In genomic region chr17:36226921-36227320, GRCm38 (mm10) we compare ENCODE assay signal across 10 mouse cellular contexts. TPM values are rescaled to one million over a fixed set of nuclear protein-coding genes. Genes with fewer than 3 reads are reported as not detected.
A peak's percentile ranks its signal among the peaks of the same experiment; 100 is the strongest.
DNase-seq lines count a peak whose midpoint lies in the region; ATAC-seq and TF ChIP-seq lines count a peak whose summit lies in the region.
"Had no signal": no experiment of that assay in that cellular context is flagged by ENCODE, and none has a peak within 500 bp of the region (broad histone marks: within the 10 kb centered on the region; RNA-seq: fewer than 3 reads in every experiment).

No protein-coding gene starts in this region.

- no peak for ATAC-seq in kidney, embryonic 16.5 days (ENCODE audit: low FRiP score, low TSS enrichment)
- peak; percentile 19; the same call in 1 of the 2 replicates for ATAC-seq in megakaryocyte, adult 5-6 weeks (ENCODE audit: poor library complexity, severe bottlenecking)
- no peak for ATAC-seq in hindbrain, embryonic 11.5 days (ENCODE audit: low FRiP score)
- no peak for ATAC-seq in forebrain, embryonic 11.5 days (replicated peaks; ENCODE audit: low FRiP score)

- H3K9me3 ChIP-seq in kidney, embryonic 16.5 days (ENCODE audit: low read length), result no peaks in the 10 kb centered on the region
- no peaks in the 10 kb centered on the region for H3K9me3 ChIP-seq in hindbrain, embryonic 11.5 days (ENCODE audit: control insufficient read depth, low read length)
- no peaks in the 10 kb centered on the region for H3K9me3 ChIP-seq in forebrain, embryonic 11.5 days (ENCODE audit: control insufficient read depth, low read length)

- peaks cover 28% of the 10 kb centered on the region for H3K27me3 ChIP-seq in kidney, embryonic 16.5 days (ENCODE audit: insufficient read depth, low read length)
- H3K27me3 ChIP-seq in hindbrain, embryonic 11.5 days (ENCODE audit: control insufficient read depth, insufficient read depth, low read length), result peaks cover 23% of the 10 kb centered on the region
- H3K27me3 ChIP-seq in forebrain, embryonic 11.5 days (ENCODE audit: control insufficient read depth, insufficient read depth, low read length), result peaks cover 22% of the 10 kb centered on the region

- no peak overlapping the region for H3K4me3 ChIP-seq in kidney, embryonic 16.5 days (ENCODE audit: low read length)
- H3K4me3 ChIP-seq in bone marrow macrophage, adult 2 months (ENCODE audit: insufficient read depth, low read length), result no peak overlapping the region
- no peak overlapping the region for H3K4me3 ChIP-seq in hindbrain, embryonic 11.5 days (ENCODE audit: low read depth, low read length)
- no peak overlapping the region for H3K4me3 ChIP-seq in forebrain, embryonic 11.5 days (ENCODE audit: low read depth, low read length)

- 13% methylated on average over 8 of the region's 8 CpGs for WGBS in kidney, embryonic 16.5 days
- 27% methylated on average over 8 of the region's 8 CpGs for WGBS in hindbrain, embryonic 11.5 days
- WGBS in forebrain, embryonic 11.5 days, result 23% methylated on average over 8 of the region's 8 CpGs

- no peak overlapping the region for H3K4me2 ChIP-seq in kidney, embryonic 16.5 days (replicated peaks; ENCODE audit: low read depth, low read length)
- H3K4me2 ChIP-seq in hindbrain, embryonic 11.5 days (replicated peaks; ENCODE audit: low read depth, low read length), result no peak overlapping the region
- H3K4me2 ChIP-seq in forebrain, embryonic 11.5 days (ENCODE audit: low read depth, low read length, severe bottlenecking), result no peak overlapping the region

- peak; percentile 14 for DNase-seq in kidney, adult 11 months
- DNase-seq in CD4-positive helper T cell, adult 2 months (ENCODE audit: low read depth, low spot score), result peak; percentile 85
- DNase-seq in adipocyte (ENCODE audit: low spot score), result no peak
- no peak for DNase-seq in hindbrain, embryonic 11.5 days (ENCODE audit: low spot score)
- DNase-seq in forebrain, embryonic 11.5 days (ENCODE audit: low spot score), result no peak

- no peak for TF ChIP-seq POLR2A in bone marrow macrophage, adult 2 months (IDR thresholded peaks at IDR 0.05; ENCODE audit: borderline replicate concordance, low read depth, low read length)

- H3K9ac ChIP-seq in kidney, embryonic 16.5 days (replicated peaks; ENCODE audit: low read length), result no peak overlapping the region
- H3K9ac ChIP-seq in hindbrain, embryonic 11.5 days (ENCODE audit: low read depth, low read length), result no peak overlapping the region
- no peak overlapping the region for H3K9ac ChIP-seq in forebrain, embryonic 11.5 days (ENCODE audit: low read length)

- peak; percentile 29 for TF ChIP-seq CTCF in bone marrow macrophage, adult 2 months (IDR thresholded peaks at IDR 0.05; ENCODE audit: low read depth, low read length)

- no peaks in the 10 kb centered on the region for H3K36me3 ChIP-seq in kidney, embryonic 16.5 days (ENCODE audit: insufficient read depth, low read length)
- no peaks in the 10 kb centered on the region for H3K36me3 ChIP-seq in hindbrain, embryonic 11.5 days (ENCODE audit: control insufficient read depth, insufficient read depth, low read length)
- H3K36me3 ChIP-seq in forebrain, embryonic 11.5 days (ENCODE audit: control insufficient read depth, insufficient read depth, low read length), result no peaks in the 10 kb centered on the region

- no peaks in the 10 kb centered on the region for H3K4me1 ChIP-seq in kidney, embryonic 16.5 days (ENCODE audit: insufficient read depth, low read length)
- 0 out of 2 replicates have a peak, but pooled peaks cover 3% of the 10 kb centered on the region for H3K4me1 ChIP-seq in bone marrow macrophage, adult 2 months (ENCODE audit: control insufficient read depth, insufficient read depth, low read length)
- H3K4me1 ChIP-seq in hindbrain, embryonic 11.5 days (replicated peaks; ENCODE audit: control insufficient read depth, insufficient read depth, low read length), result no peaks in the 10 kb centered on the region
- no peaks in the 10 kb centered on the region for H3K4me1 ChIP-seq in forebrain, embryonic 11.5 days (replicated peaks; ENCODE audit: control insufficient read depth, insufficient read depth, low read length)

- no peak overlapping the region for H3K27ac ChIP-seq in kidney, embryonic 16.5 days (ENCODE audit: low read length)
- no peak overlapping the region for H3K27ac ChIP-seq in bone marrow macrophage, adult 2 months (ENCODE audit: insufficient read depth, low read depth, low read length)
- H3K27ac ChIP-seq in hindbrain, embryonic 11.5 days (ENCODE audit: low read depth, low read length), result no peak overlapping the region
- no peak overlapping the region for H3K27ac ChIP-seq in forebrain, embryonic 11.5 days (ENCODE audit: low read depth, low read length)
- H3K27ac ChIP-seq: macrophage had no signal

RNA-seq across cellular contexts. Expression of gene Rpp21, which starts 30.9 kb away (rescaled TPM):
- polyA plus RNA-seq in kidney, embryonic 16.5 days (2015; fragmentation: Nextera tagmentation; extraction: Ambion mirVana), result 107 and 110 TPM in 2 replicates
- 69.5 and 84.4 TPM in 2 replicates for polyA plus RNA-seq in bone marrow macrophage, adult 2 months (2012; ENCODE audit: insufficient read depth, insufficient read length, missing spikeins)
- total RNA-seq in megakaryocyte, adult 5-6 weeks (2015), result 77.4 and 79.9 TPM in 2 replicates
- total RNA-seq in megakaryocyte, adult 5-6 weeks (2017), result 54.1 and 74.4 TPM in 2 replicates
- 86.4 and 91.0 TPM in 2 replicates for polyA plus RNA-seq in hindbrain, embryonic 11.5 days (2014; fragmentation: Nextera tagmentation; extraction: Ambion mirVana)
- polyA plus RNA-seq in forebrain, embryonic 11.5 days (2014; fragmentation: Nextera tagmentation; extraction: Ambion mirVana), result 82.2 and 89.0 TPM in 2 replicates

RNA-seq across cellular contexts. Expression of gene H2-T3, which starts 36.8 kb away (rescaled TPM):
- polyA plus RNA-seq in kidney, embryonic 16.5 days (2015; fragmentation: Nextera tagmentation; extraction: Ambion mirVana), result not detected in 2 replicates
- polyA plus RNA-seq in bone marrow macrophage, adult 2 months (2012; ENCODE audit: insufficient read depth, insufficient read length, missing spikeins), result 0.60 TPM in 1 of 2 replicates, not detected in the other
- total RNA-seq in megakaryocyte, adult 5-6 weeks (2015), result not detected in 2 replicates
- total RNA-seq in megakaryocyte, adult 5-6 weeks (2017), result not detected in 2 replicates
- not detected in 2 replicates for polyA plus RNA-seq in hindbrain, embryonic 11.5 days (2014; fragmentation: Nextera tagmentation; extraction: Ambion mirVana)
- polyA plus RNA-seq in forebrain, embryonic 11.5 days (2014; fragmentation: Nextera tagmentation; extraction: Ambion mirVana), result not detected in 2 replicates
- polyA plus RNA-seq: macrophage had no signal

RNA-seq across cellular contexts. Expression of gene Trim39, which starts 45.1 kb away (rescaled TPM):
- 18.4 and 19.8 TPM in 2 replicates for polyA plus RNA-seq in kidney, embryonic 16.5 days (2015; fragmentation: Nextera tagmentation; extraction: Ambion mirVana)
- 14.5 and 14.8 TPM in 2 replicates for polyA plus RNA-seq in bone marrow macrophage, adult 2 months (2012; ENCODE audit: insufficient read depth, insufficient read length, missing spikeins)
- total RNA-seq in megakaryocyte, adult 5-6 weeks (2015), result 9.6 and 12.0 TPM in 2 replicates
- total RNA-seq in megakaryocyte, adult 5-6 weeks (2017), result 18.2 and 18.5 TPM in 2 replicates
- polyA plus RNA-seq in hindbrain, embryonic 11.5 days (2014; fragmentation: Nextera tagmentation; extraction: Ambion mirVana), result 19.5 and 22.3 TPM in 2 replicates
- 22.0 and 23.0 TPM in 2 replicates for polyA plus RNA-seq in forebrain, embryonic 11.5 days (2014; fragmentation: Nextera tagmentation; extraction: Ambion mirVana)

RNA-seq across cellular contexts. Expression of gene Gm8909, which starts 58.6 kb away (rescaled TPM):
- 0.56 TPM in 1 of 2 replicates, not detected in the other for polyA plus RNA-seq in kidney, embryonic 16.5 days (2015; fragmentation: Nextera tagmentation; extraction: Ambion mirVana)
- 3.6 TPM in 1 of 2 replicates, not detected in the other for polyA plus RNA-seq in bone marrow macrophage, adult 2 months (2012; ENCODE audit: insufficient read depth, insufficient read length, missing spikeins)
- not detected in 2 replicates for total RNA-seq in megakaryocyte, adult 5-6 weeks (2015)
- not detected in 2 replicates for total RNA-seq in megakaryocyte, adult 5-6 weeks (2017)
- not detected in 2 replicates for polyA plus RNA-seq in hindbrain, embryonic 11.5 days (2014; fragmentation: Nextera tagmentation; extraction: Ambion mirVana)
- not detected in 2 replicates for polyA plus RNA-seq in forebrain, embryonic 11.5 days (2014; fragmentation: Nextera tagmentation; extraction: Ambion mirVana)
- polyA plus RNA-seq: macrophage had no signal

RNA-seq across cellular contexts. Expression of gene H2-M10.2, which starts 59.4 kb away (rescaled TPM):
- 0.15 TPM in 1 of 2 replicates, not detected in the other for polyA plus RNA-seq in kidney, embryonic 16.5 days (2015; fragmentation: Nextera tagmentation; extraction: Ambion mirVana)
- polyA plus RNA-seq in bone marrow macrophage, adult 2 months (2012; ENCODE audit: insufficient read depth, insufficient read length, missing spikeins), result not detected in 2 replicates
- not detected in 2 replicates for total RNA-seq in megakaryocyte, adult 5-6 weeks (2015)
- total RNA-seq in megakaryocyte, adult 5-6 weeks (2017), result not detected in 2 replicates
- not detected in 2 replicates for polyA plus RNA-seq in hindbrain, embryonic 11.5 days (2014; fragmentation: Nextera tagmentation; extraction: Ambion mirVana)
- polyA plus RNA-seq in forebrain, embryonic 11.5 days (2014; fragmentation: Nextera tagmentation; extraction: Ambion mirVana), result 0.33 TPM in 2 replicates
- total RNA-seq: heart, postnatal 10 days had no signal
- polyA plus RNA-seq: macrophage had no signal

Comparison
In these comparisons a context has a peak if more than half of its experiments do, and no peak if none do; other contexts are left out.
1. DNase-seq: peak in kidney, adult 11 months (single experiment) and CD4-positive helper T cell, adult 2 months (single experiment); none in adipocyte (single experiment), hindbrain, embryonic 11.5 days (single experiment) and forebrain, embryonic 11.5 days (single experiment).